Mouse (Mus musculus): Measurements from ENCODE around the gene Defa37.
"Not testable (repeated sequence)": the region's sequence is repeated elsewhere in the genome, so short reads cannot be mapped to it uniquely, and the experiment has no call there.

The Defa37 gene

DNA sequence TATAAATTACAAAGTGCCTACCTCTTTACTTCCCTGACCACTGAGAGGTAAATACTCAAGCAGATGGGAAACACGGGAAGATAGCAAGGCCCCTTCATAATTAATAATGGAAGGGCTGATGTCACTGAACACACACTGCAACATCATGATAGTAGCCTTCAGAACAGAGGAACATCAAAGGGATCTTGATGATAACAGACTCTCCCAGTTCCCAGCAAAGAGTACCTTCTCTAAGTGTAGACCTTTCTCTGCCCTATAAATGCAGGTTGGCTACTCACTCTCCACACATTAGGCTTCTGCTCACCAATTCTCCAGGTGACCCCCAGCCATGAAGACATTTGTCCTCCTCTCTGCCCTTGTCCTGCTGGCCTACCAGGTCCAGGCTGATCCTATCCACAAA is at the start of gene Defa37:
Defa37 (plus strand) TSS at position 301 of the 400 bp plus-strand sequence.
- in situ Hi-C loops (cut with MboI, MseI), result not testable (repeated sequence)

DNA sequence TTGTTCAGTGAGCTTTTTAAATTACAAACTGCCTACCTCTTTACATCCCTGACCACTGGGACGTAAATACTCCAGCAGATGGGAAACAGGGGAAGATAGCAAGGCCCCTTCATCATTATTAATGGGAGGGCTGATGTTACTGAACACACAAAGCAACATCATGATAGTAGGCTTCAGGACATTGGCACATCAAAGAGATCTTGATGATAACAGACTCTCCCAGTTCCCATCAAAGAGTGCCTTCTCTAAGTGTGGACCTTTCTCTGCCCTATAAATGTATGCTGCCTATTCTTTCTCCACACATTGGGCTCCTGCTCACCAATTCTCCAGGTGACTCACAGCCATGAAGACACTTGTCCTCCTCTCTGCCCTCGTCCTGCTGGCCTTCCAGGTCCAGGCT is 36.5 kb upstream of the Defa37 start, which contains the start of gene Defa32:
Defa32 (plus strand) TSS at position 301 of the 400 bp plus-strand sequence.
- in situ Hi-C loops (cut with MboI, MseI), result not testable (repeated sequence)

DNA sequence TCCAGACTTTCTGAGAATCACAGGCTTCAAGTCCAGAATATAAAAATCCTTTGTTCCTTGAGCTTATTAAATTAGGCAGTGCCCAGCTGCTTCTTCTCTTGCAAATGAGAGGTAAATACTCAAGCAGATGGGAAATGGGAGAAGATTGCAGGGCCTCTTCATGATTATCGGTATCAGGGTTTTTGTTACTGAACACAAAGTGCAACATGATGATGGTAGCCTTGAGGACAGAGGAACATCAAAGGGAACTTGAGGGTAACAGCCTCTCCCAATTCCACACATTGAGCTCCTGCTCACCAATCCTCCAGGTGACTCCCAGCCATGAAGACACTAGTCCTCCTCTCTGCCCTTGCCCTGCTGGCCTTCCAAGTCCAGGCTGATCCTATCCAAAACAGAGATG is 17.5 kb downstream of the Defa37 start, which contains the start of gene Defa28:
Defa28 (plus strand) TSS at position 301 of the 400 bp plus-strand sequence.
- in situ Hi-C loops (cut with MboI, MseI), result loop anchor here (5.0 kb wide), 1 partner anchor 500 kb away; the partner anchor contains the start of gene Defa25 (in 2 of the 2)

DNA sequence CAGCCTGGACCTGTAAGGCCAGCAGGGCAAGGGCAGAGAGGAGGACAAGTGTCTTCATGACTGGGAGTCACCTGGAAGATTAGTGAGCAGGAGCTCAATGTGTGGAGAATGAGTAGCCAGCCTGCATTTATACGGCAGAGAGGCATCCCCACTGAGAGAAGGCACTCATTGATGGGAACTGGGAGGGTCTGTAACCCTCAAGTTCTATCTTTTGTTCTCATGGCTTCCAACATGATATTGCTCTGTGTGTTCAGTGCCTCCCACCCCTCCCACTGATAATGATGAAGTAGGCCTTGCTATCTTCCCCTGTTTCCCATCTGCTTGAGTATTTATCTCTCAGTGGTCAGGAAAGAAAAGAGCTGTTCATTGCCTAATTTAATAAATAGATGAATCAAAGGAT is 29.2 kb downstream of the Defa37 start, which contains the start of gene Gm7861:
Gm7861 (minus strand) TSS at position 101 of the 400 bp plus-strand sequence.
- in situ Hi-C loops (cut with MboI, MseI), result loop anchor here in 1 of 2 experiments (5.0 to 10.0 kb wide), 2 partner anchors 142 to 270 kb away; partner anchors contain the start of gene Defa29
